Mouse (Mus musculus) liver, postnatal 0 days (tissue): ENCODE measurements around the gene Stk10. TPM values are rescaled to one million over a fixed set of nuclear protein-coding genes. Genes with fewer than 3 reads are reported as not detected.
"Not testable (repeated sequence)": the region's sequence is repeated elsewhere in the genome, so short reads cannot be mapped to it uniquely, and the experiment has no call there.

Experiments used
- ATAC-seq: fragments of 200-750 bp; cut with Nextera tagmentation; 2 replicates; pipeline ENCODE4 v1.8.0; 2017; ENCODE audit warnings: mild to moderate bottlenecking, moderate library complexity
- DNase-seq: peaks from one replicate; pipeline ENCODE4 v3.0.0-alpha.2; 2016
- H3K27ac ChIP-seq: fragments of 300-500 bp; sonication (generic); 2 replicates; pipeline ENCODE4 v1.5.1; 2014; ENCODE audit warnings: antibody characterized with exemption, moderate library complexity, mild to moderate bottlenecking, low read depth
- H3K27me3 ChIP-seq: fragments of 300-500 bp; sonication (generic); 2 replicates; pipeline ENCODE4 v1.6.1; 2014; ENCODE audit warnings: low read length, control low read depth, mixed read lengths; ENCODE audit not compliant: insufficient read depth
- H3K36me3 ChIP-seq: fragments of 300-500 bp; sonication (generic); replicated peaks from 2 replicates; pipeline ENCODE4 v1.6.1; 2014; ENCODE audit warnings: mild to moderate bottlenecking, control low read depth, low read length, moderate library complexity, mixed read lengths; ENCODE audit not compliant: insufficient read depth
- H3K4me1 ChIP-seq: fragments of 300-500 bp; sonication (generic); 2 replicates; pipeline ENCODE4 v1.6.1; 2014; ENCODE audit warnings: antibody characterized with exemption, mild to moderate bottlenecking, control low read depth; ENCODE audit not compliant: insufficient read depth
- H3K4me2 ChIP-seq: fragments of 300-500 bp; sonication (generic); 2 replicates; pipeline ENCODE4 v1.6.1; 2014; ENCODE audit warnings: low read depth, mild to moderate bottlenecking, low read length, moderate library complexity, mixed read lengths
- H3K4me3 ChIP-seq: fragments of 300-500 bp; sonication (generic); 2 replicates; pipeline ENCODE4 v1.5.1; 2014; ENCODE audit warnings: low read depth, low read length
- H3K9ac ChIP-seq: fragments of 300-500 bp; sonication (generic); replicated peaks from 2 replicates; pipeline ENCODE4 v1.6.1; 2014; ENCODE audit warnings: mild to moderate bottlenecking, moderate library complexity
- H3K9me3 ChIP-seq: fragments of 300-500 bp; sonication (generic); 2 replicates; pipeline ENCODE4 v1.6.1; 2016; ENCODE audit warnings: mild to moderate bottlenecking, control low read depth, low read length, mixed read lengths
- CTCF ChIP-seq: sonication (generic); IDR thresholded peaks from 2 replicates; pipeline ENCODE4 v1.5.1; 2016; ENCODE audit warnings: antibody characterized with exemption, low read depth
- EP300 ChIP-seq: IDR thresholded peaks from 2 replicates; pipeline ENCODE4 v1.6.1; 2016; ENCODE audit warnings: antibody characterized with exemption, low read depth, mild to moderate bottlenecking
- WGBS: fragments of 180-500 bp; shearing (Covaris S2); extraction: QIAGEN DNeasy Blood & Tissue Kit; methylation state at CpG from one replicate; pipeline ENCODE4 v1.1.7; 2014; ENCODE audit not compliant: insufficient replicate concordance; 5-methylcytosine and 5-hydroxymethylcytosine counted together
- polyA plus RNA-seq: library from polyadenylated mRNA; unstranded; fragments of >200 nt; fragmentation: Nextera tagmentation; extraction: Ambion mirVana; gene quantifications from 2 replicates; pipeline ENCODE4 v1.2.1, GENCODE M21; 2015

Gene Stk10
- polyA plus RNA-seq, 1 experiment from 2014 or later = 2.3 TPM

- H3K27me3 ChIP-seq = no peaks in the 10 kb centered on the region
- no peak for TF ChIP-seq CTCF
- TF ChIP-seq EP300 = no peak
- H3K9ac ChIP-seq = no peak overlapping the region
- H3K9me3 ChIP-seq = no peaks in the 10 kb centered on the region
- peaks cover 10% of the 10 kb centered on the region for H3K36me3 ChIP-seq
- 60% methylated on average over 1 of the region's 1 CpGs for WGBS
- peaks cover 6% of the 10 kb centered on the region for H3K4me1 ChIP-seq
- DNase-seq = no peak
- no peak overlapping the region for H3K4me2 ChIP-seq
- no peak for ATAC-seq
- no peak overlapping the region for H3K27ac ChIP-seq
- H3K4me3 ChIP-seq = no peak overlapping the region
Measured at GRCm38 (mm10) chr11:32618036-32618435, 84.9 kb downstream of the Stk10 start.

- H3K36me3 ChIP-seq, H3K4me3 ChIP-seq, H3K27me3 ChIP-seq, H3K4me2 ChIP-seq, H3K27ac ChIP-seq, DNase-seq, H3K9me3 ChIP-seq, ATAC-seq, H3K4me1 ChIP-seq, H3K9ac ChIP-seq: not testable (repeated sequence)
- TF ChIP-seq CTCF = peak; percentile 32
- 77% methylated on average over 5 of the region's 5 CpGs for WGBS
Measured at GRCm38 (mm10) chr11:32618641-32619040, 85.5 kb downstream of the Stk10 start.

GRCm38 (mm10) chr11:32619257-32619816, 86.2 kb downstream of the Stk10 start:
- no peaks in the 10 kb centered on the region for H3K9me3 ChIP-seq
- H3K27ac ChIP-seq = no peak overlapping the region
- WGBS = 43% methylated on average over 8 of the region's 8 CpGs
- no peak overlapping the region for H3K4me2 ChIP-seq
- no peak overlapping the region for H3K9ac ChIP-seq
- no peak overlapping the region for H3K4me3 ChIP-seq
- no peaks in the 10 kb centered on the region for H3K27me3 ChIP-seq
- DNase-seq = no peak
- peak; percentile 48 for ATAC-seq
- H3K36me3 ChIP-seq = peaks cover 7% of the 10 kb centered on the region; the same call in 1 of the 2 replicates
- H3K4me1 ChIP-seq = peaks cover 6% of the 10 kb centered on the region
- TF ChIP-seq CTCF (no peak), EP300 (no peak)

- Histone ChIP-seq H3K9me3 (no peaks in the 10 kb centered on the region), H3K27ac (no peak overlapping the region), H3K27me3 (no peaks in the 10 kb centered on the region), H3K4me1 (peaks cover 6% of the 10 kb centered on the region), H3K9ac (no peak overlapping the region), H3K36me3 (peaks cover 7% of the 10 kb centered on the region; the same call in 1 of the 2 replicates), H3K4me3 (no peak overlapping the region), H3K4me2 (no peak overlapping the region)
- 78% methylated on average over 6 of the region's 6 CpGs for WGBS
- ATAC-seq = no peak
- TF ChIP-seq CTCF (no peak), EP300 (no peak)
- no peak for DNase-seq
Measured at GRCm38 (mm10) chr11:32619866-32620456, 86.9 kb downstream of the Stk10 start.

- Histone ChIP-seq H3K9me3 (no peaks in the 10 kb centered on the region), H3K4me3 (no peak overlapping the region), H3K4me1 (peaks cover 6% of the 10 kb centered on the region), H3K27ac (no peak overlapping the region), H3K9ac (no peak overlapping the region), H3K27me3 (no peaks in the 10 kb centered on the region), H3K4me2 (no peak overlapping the region), H3K36me3 (peaks cover 7% of the 10 kb centered on the region; the same call in 1 of the 2 replicates)
- ATAC-seq (no peak), DNase-seq (no peak)
- no peak for TF ChIP-seq CTCF
- no peak for TF ChIP-seq EP300
- WGBS = 82% methylated on average over 12 of the region's 12 CpGs
Measured at GRCm38 (mm10) chr11:32621831-32622478, 88.8 kb downstream of the Stk10 start.

- no peak for TF ChIP-seq EP300
- TF ChIP-seq CTCF = no peak
- WGBS = 81% methylated on average over 13 of the region's 13 CpGs
- no peak overlapping the region for H3K27ac ChIP-seq
- no peak for ATAC-seq
- no peaks in the 10 kb centered on the region for H3K9me3 ChIP-seq
- H3K27me3 ChIP-seq = no peaks in the 10 kb centered on the region
- H3K4me1 ChIP-seq = peaks cover 6% of the 10 kb centered on the region
- DNase-seq = no peak
- no peak overlapping the region for H3K4me3 ChIP-seq
- H3K4me2 ChIP-seq = no peak overlapping the region
- no peak overlapping the region for H3K9ac ChIP-seq
- H3K36me3 ChIP-seq = peaks cover 7% of the 10 kb centered on the region; the same call in 1 of the 2 replicates
Measured at GRCm38 (mm10) chr11:32622479-32623190, 89.5 kb downstream of the Stk10 start.
